Mouse (Mus musculus) kidney, adult 9 months (tissue): ENCODE data around the gene Uts2b.
A peak's percentile ranks its signal among the peaks of the same experiment; 100 is the strongest.
"Not testable (repeated sequence)": the region's sequence is repeated elsewhere in the genome, so short reads cannot be mapped to it uniquely, and the experiment has no call there.

Source experiments
- DNase-seq: peaks from one replicate; pipeline ENCODE4 v3.0.0; 2022

The Uts2b gene

GRCm38 (mm10) chr16:27374139-27374538 lies 4.1 kb upstream of the Uts2b start:
- DNase-seq, result no peak

- DNase-seq, result no peak
These were observed 661 bp upstream of the Uts2b start for GRCm38 (mm10) chr16:27370700-27371099.

- DNase-seq, result no peak
These were observed 10.0 kb downstream of the Uts2b start for GRCm38 (mm10) chr16:27360059-27360458.

GRCm38 (mm10) chr16:27354464-27354863 lies 15.6 kb downstream of the Uts2b start:
- no peak for DNase-seq

GRCm38 (mm10) chr16:27349878-27350532 lies 20.0 kb downstream of the Uts2b start:
- DNase-seq, result no peak

- no peak for DNase-seq
These were observed 20.8 kb downstream of the Uts2b start for GRCm38 (mm10) chr16:27349235-27349634.

- DNase-seq, result no peak
These were observed 21.7 kb downstream of the Uts2b start for GRCm38 (mm10) chr16:27348359-27348758.

- peak; percentile 67 for DNase-seq
These were observed 22.5 kb downstream of the Uts2b start for GRCm38 (mm10) chr16:27347521-27347920.

- no peak for DNase-seq
These were observed 43.6 kb downstream of the Uts2b start for GRCm38 (mm10) chr16:27326463-27326862.

- no peak for DNase-seq
These were observed 48.0 kb downstream of the Uts2b start for GRCm38 (mm10) chr16:27322047-27322446.

- no peak for DNase-seq
These were observed 50.9 kb downstream of the Uts2b start for GRCm38 (mm10) chr16:27319099-27319498.

- not testable (repeated sequence) for DNase-seq
These were observed 62.9 kb downstream of the Uts2b start, which contains the start of gene Ostn for GRCm38 (mm10) chr16:27307189-27307588. Gene Ostn, plus strand, starts transcription at chr16:27307489.
